Mouse (Mus musculus): Measurements from ENCODE around the gene Olfr15. TPM values are rescaled to one million over a fixed set of nuclear protein-coding genes. Genes with fewer than 3 reads are reported as not detected.

The Olfr15 gene
- polyA plus RNA-seq, 1 experiment from 2014 or later = not detected

DNA sequence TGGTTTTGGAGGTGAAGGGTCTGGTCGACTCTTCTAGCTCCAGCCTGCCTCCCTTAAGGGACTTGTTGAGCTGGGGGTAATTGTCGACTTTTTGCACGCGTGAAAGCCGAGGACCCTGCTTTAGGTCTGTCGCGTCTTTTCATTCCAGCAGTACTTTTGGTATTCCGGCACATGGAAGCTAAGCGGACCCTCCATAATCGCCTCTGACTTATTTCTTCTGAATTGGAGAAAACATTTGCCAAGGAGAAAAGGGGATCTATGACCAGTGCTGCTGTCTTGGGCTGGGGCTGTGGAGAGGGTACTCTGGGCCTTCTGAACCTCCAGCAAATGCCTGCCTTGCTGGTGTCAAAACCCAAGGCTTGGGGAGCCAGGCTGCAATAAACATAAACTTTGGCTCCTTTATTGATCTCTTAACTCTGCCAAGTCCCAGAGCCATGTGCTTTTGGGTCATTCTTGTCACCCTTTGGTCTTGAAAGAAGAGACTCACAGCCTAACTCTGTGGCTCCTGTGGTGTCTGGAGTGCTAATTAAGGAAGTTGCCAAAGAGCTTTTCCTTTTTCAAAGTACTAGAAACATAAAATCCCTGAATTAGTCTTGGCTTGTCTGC, 54.5 kb downstream of the Olfr15 start:
- ATAC-seq (replicated peaks; ENCODE audit: low FRiP score, low TSS enrichment, low read depth) = no peak
- peak; percentile 56 for DNase-seq (ENCODE audit: low spot score)
- H3K4me2 ChIP-seq (ENCODE audit: low read length) = peak overlapping the region; percentile 64
- peak overlapping the region; percentile 81 for H3K9ac ChIP-seq (ENCODE audit: low read length)
- H3K4me3 ChIP-seq (ENCODE audit: low read depth, low read length) = peak overlapping the region; percentile 95
- WGBS = 3% methylated on average over 10 of the region's 10 CpGs
- peaks cover 10% of the 10 kb centered on the region for H3K4me1 ChIP-seq (replicated peaks; ENCODE audit: control insufficient read depth, insufficient read depth, low read length)
- H3K27ac ChIP-seq (ENCODE audit: low read depth) = peak overlapping the region; percentile 74
- H3K36me3 ChIP-seq (ENCODE audit: control insufficient read depth, insufficient read depth, low read length) = no peaks in the 10 kb centered on the region
- H3K9me3 ChIP-seq (ENCODE audit: control insufficient read depth, low read length) = no peaks in the 10 kb centered on the region
- H3K27me3 ChIP-seq (replicated peaks; ENCODE audit: control insufficient read depth, insufficient read depth, low read length) = no peaks in the 10 kb centered on the region

DNA sequence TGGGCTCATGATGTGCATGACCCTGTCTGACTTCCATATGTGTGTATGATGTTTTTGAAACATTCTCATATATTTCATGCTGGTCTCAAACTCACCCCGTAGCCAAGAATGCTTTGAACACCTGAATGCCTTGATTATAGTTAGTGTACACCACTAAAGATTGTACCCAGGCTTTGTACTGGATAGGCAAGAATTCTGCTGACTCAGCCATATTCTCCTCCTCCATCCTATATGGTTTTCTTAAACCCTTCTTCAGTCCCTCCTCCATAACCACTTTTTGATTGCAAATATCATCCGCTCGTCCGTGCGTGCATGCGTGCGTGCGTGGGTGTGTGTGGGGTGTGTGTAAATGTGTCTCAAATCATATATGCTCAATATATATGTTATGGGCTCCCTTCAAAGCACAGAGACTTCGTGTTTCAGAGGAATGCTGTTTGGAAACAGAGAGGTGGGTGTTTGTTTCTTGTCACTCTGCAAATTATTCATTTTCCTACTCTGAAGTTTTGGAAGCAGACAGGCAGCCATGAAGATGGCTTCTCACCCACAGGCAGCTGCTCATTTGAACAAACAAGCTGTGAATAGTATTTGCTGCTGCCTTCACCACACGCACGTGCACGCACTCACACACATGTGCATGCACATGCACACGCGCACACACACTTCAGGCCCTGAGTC, 61.1 kb downstream of the Olfr15 start:
- Histone ChIP-seq H3K4me2 (ENCODE audit: low read length) (no peak overlapping the region), H3K4me1 (replicated peaks; ENCODE audit: control insufficient read depth, insufficient read depth, low read length) (no peaks in the 10 kb centered on the region), H3K27ac (ENCODE audit: low read depth) (no peak overlapping the region), H3K27me3 (replicated peaks; ENCODE audit: control insufficient read depth, insufficient read depth, low read length) (no peaks in the 10 kb centered on the region), H3K36me3 (ENCODE audit: control insufficient read depth, insufficient read depth, low read length) (peaks cover 18% of the 10 kb centered on the region), H3K9me3 (ENCODE audit: control insufficient read depth, low read length) (no peaks in the 10 kb centered on the region), H3K4me3 (ENCODE audit: low read depth, low read length) (no peak overlapping the region), H3K9ac (ENCODE audit: low read length) (no peak overlapping the region)
- ATAC-seq (replicated peaks; ENCODE audit: low FRiP score, low TSS enrichment, low read depth) (no peak), DNase-seq (ENCODE audit: low spot score) (no peak)
- 96% methylated on average over 14 of the region's 14 CpGs for WGBS

DNA sequence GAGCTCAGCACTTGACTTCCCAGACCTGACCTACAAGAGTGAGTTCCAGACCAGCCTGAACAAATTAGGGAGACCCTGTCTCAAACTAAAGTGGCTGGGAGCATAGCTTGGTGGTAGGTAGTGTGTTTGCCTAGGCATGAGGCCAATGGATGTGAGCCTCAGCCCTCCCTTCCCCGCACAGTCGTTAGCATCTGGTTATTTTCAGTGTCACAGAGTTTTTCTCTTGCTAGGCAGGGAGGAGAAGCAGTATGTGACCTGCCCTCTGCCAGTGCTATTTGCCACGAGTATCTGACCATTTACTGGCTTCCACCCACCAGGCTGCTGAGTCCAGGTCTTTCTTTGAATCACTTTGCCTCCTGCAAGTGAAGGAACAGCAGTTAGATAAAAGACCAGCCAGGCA, 63.1 kb downstream of the Olfr15 start:
- WGBS = 42% methylated on average over 3 of the region's 3 CpGs
- H3K9me3 ChIP-seq (ENCODE audit: control insufficient read depth, low read length) = no peaks in the 10 kb centered on the region
- ATAC-seq (replicated peaks; ENCODE audit: low FRiP score, low TSS enrichment, low read depth) = no peak
- no peaks in the 10 kb centered on the region for H3K27me3 ChIP-seq (replicated peaks; ENCODE audit: control insufficient read depth, insufficient read depth, low read length)
- H3K4me2 ChIP-seq (ENCODE audit: low read length) = no peak overlapping the region
- H3K27ac ChIP-seq (ENCODE audit: low read depth) = no peak overlapping the region
- DNase-seq (ENCODE audit: low spot score) = no peak
- H3K36me3 ChIP-seq (ENCODE audit: control insufficient read depth, insufficient read depth, low read length) = peaks cover 38% of the 10 kb centered on the region
- H3K4me1 ChIP-seq (replicated peaks; ENCODE audit: control insufficient read depth, insufficient read depth, low read length) = no peaks in the 10 kb centered on the region
- no peak overlapping the region for H3K4me3 ChIP-seq (ENCODE audit: low read depth, low read length)
- no peak overlapping the region for H3K9ac ChIP-seq (ENCODE audit: low read length)

Other genes starting within 250 kb of the Olfr15 start
- not detected in 2 replicates for gene Olfr161, start 239.8 kb upstream of the Olfr15 start, polyA plus RNA-seq (2014; fragmentation: Nextera tagmentation; extraction: Ambion mirVana)
- gene Mefv, start 112.8 kb upstream of the Olfr15 start, polyA plus RNA-seq (2014; fragmentation: Nextera tagmentation; extraction: Ambion mirVana) = 0.09 and 0.16 TPM in 2 replicates
- gene Zfp263, start 86.8 kb upstream of the Olfr15 start, polyA plus RNA-seq (2014; fragmentation: Nextera tagmentation; extraction: Ambion mirVana) = 27.3 and 33.7 TPM in 2 replicates
- gene Zfp174, start 16.4 kb downstream of the Olfr15 start, polyA plus RNA-seq (2014; fragmentation: Nextera tagmentation; extraction: Ambion mirVana) = 1.2 and 1.3 TPM in 2 replicates
- 46.9 and 47.3 TPM in 2 replicates for gene Naa60, start 41.5 kb downstream of the Olfr15 start, polyA plus RNA-seq (2014; fragmentation: Nextera tagmentation; extraction: Ambion mirVana)
- gene Zfp597, start 53.7 kb downstream of the Olfr15 start, polyA plus RNA-seq (2014; fragmentation: Nextera tagmentation; extraction: Ambion mirVana) = 5.8 and 6.0 TPM in 2 replicates
- gene Gm20695, start 53.8 kb downstream of the Olfr15 start, polyA plus RNA-seq (2014; fragmentation: Nextera tagmentation; extraction: Ambion mirVana) = 1.7 and 2.0 TPM in 2 replicates
- 4.8 and 5.3 TPM in 2 replicates for gene 1700037C18Rik, start 77.8 kb downstream of the Olfr15 start, polyA plus RNA-seq (2014; fragmentation: Nextera tagmentation; extraction: Ambion mirVana)
- 21.8 and 24.3 TPM in 2 replicates for gene Cluap1, start 77.9 kb downstream of the Olfr15 start, polyA plus RNA-seq (2014; fragmentation: Nextera tagmentation; extraction: Ambion mirVana)
- 0.84 and 1.6 TPM in 2 replicates for gene Nlrc3, start 145.8 kb downstream of the Olfr15 start, polyA plus RNA-seq (2014; fragmentation: Nextera tagmentation; extraction: Ambion mirVana)
- gene Slx4, start 172.9 kb downstream of the Olfr15 start, polyA plus RNA-seq (2014; fragmentation: Nextera tagmentation; extraction: Ambion mirVana) = 23.5 and 23.8 TPM in 2 replicates
- gene Dnase1, start 206.1 kb downstream of the Olfr15 start, polyA plus RNA-seq (2014; fragmentation: Nextera tagmentation; extraction: Ambion mirVana) = 4.4 and 7.4 TPM in 2 replicates
- gene Trap1, start 246.9 kb downstream of the Olfr15 start, polyA plus RNA-seq (2014; fragmentation: Nextera tagmentation; extraction: Ambion mirVana) = 118 and 122 TPM in 2 replicates